Mouse (Mus musculus) right cerebral cortex, postnatal 14 days (tissue): ENCODE results near the gene Styxl1.

Source experiments
- DNase-seq: peaks from one replicate; pipeline ENCODE4 v3.0.0; 2022

The Styxl1 gene

GRCm38 (mm10) chr5:135777796-135778470, at the start of gene Styxl1:
Gene Styxl1 (minus strand): TSS chr5:135778385.
- peak; percentile 29 for DNase-seq

- DNase-seq: no peak
Measured at GRCm38 (mm10) chr5:135826225-135826624, 48.0 kb upstream of the Styxl1 start.

- DNase-seq: no peak
Measured at GRCm38 (mm10) chr5:135824517-135824916, 46.3 kb upstream of the Styxl1 start.

- no peak for DNase-seq
Measured at GRCm38 (mm10) chr5:135822316-135822944, 44.2 kb upstream of the Styxl1 start.

GRCm38 (mm10) chr5:135818491-135818890, 40.3 kb upstream of the Styxl1 start:
- DNase-seq: no peak

- DNase-seq: peak; percentile 78
Measured at GRCm38 (mm10) chr5:135812991-135813390, 34.8 kb upstream of the Styxl1 start.

GRCm38 (mm10) chr5:135807263-135807637, 29.1 kb upstream of the Styxl1 start:
- no peak for DNase-seq

- DNase-seq: peak; percentile 97
Measured at GRCm38 (mm10) chr5:135806555-135807262, 28.5 kb upstream of the Styxl1 start, which contains the start of gene Srrm3. Gene Srrm3 (plus strand): TSS chr5:135806890.

- no peak for DNase-seq
Measured at GRCm38 (mm10) chr5:135804735-135805134, 26.6 kb upstream of the Styxl1 start.

- DNase-seq: no peak
Measured at GRCm38 (mm10) chr5:135803676-135804075, 25.5 kb upstream of the Styxl1 start.

GRCm38 (mm10) chr5:135803135-135803534, 24.9 kb upstream of the Styxl1 start:
- DNase-seq: no peak

- DNase-seq: no peak
Measured at GRCm38 (mm10) chr5:135802641-135803040, 24.5 kb upstream of the Styxl1 start.

- DNase-seq: no peak
Measured at GRCm38 (mm10) chr5:135800927-135801326, 22.7 kb upstream of the Styxl1 start.

- DNase-seq: peak; percentile 33
Measured at GRCm38 (mm10) chr5:135799746-135800145, 21.6 kb upstream of the Styxl1 start.

- no peak for DNase-seq
Measured at GRCm38 (mm10) chr5:135794859-135795181, 16.6 kb upstream of the Styxl1 start.

- peak; percentile 89 for DNase-seq
Measured at GRCm38 (mm10) chr5:135793996-135794858, 16.0 kb upstream of the Styxl1 start.

GRCm38 (mm10) chr5:135782901-135783300, 4.7 kb upstream of the Styxl1 start:
- DNase-seq: no peak

GRCm38 (mm10) chr5:135780331-135780730, 2.1 kb upstream of the Styxl1 start:
- DNase-seq: no peak

GRCm38 (mm10) chr5:135778471-135779445, 573 bp upstream of the Styxl1 start, which contains the start of gene Mdh2:
Gene Mdh2 (plus strand): TSS chr5:135778480.
- DNase-seq: peak; percentile 100

GRCm38 (mm10) chr5:135776546-135776945, 1.6 kb downstream of the Styxl1 start:
- no peak for DNase-seq

- no peak for DNase-seq
Measured at GRCm38 (mm10) chr5:135772519-135772918, 5.7 kb downstream of the Styxl1 start.

GRCm38 (mm10) chr5:135764971-135765370, 13.2 kb downstream of the Styxl1 start:
- DNase-seq: no peak
